Mouse (Mus musculus): ENCODE data around the gene Car9. TPM values are rescaled to one million over a fixed set of nuclear protein-coding genes. Genes with fewer than 3 reads are reported as not detected.

Gene Car9
- total and polyA plus RNA-seq, 3 experiments: 0.77 to 3.3 TPM; not detected in 1

DNA sequence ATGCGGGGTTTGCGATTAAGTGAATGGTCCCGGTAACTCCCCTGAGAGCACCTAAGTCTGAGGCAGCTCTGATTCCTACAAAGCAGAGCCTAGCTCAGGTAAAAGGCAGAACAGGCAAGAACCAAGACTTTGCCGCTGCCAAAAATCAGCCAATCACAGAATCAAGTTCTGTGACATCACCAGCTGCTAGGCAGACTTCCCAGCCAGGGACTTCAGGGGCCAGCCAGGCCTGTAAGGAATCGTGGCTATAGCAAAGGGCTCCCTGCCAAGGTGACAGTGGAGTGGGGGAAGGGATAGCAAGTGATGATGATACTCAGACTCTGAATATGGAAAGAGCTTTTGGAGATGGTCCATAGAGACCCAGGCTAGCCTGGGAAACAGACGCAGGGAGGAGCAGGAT is 13.2 kb downstream of the Car9 start:
- Histone ChIP-seq H3K27ac (ENCODE audit: control insufficient read depth, low read depth, low read length) (no peak overlapping the region), H3K36me3 (ENCODE audit: control insufficient read depth in 1 of 2, insufficient read depth in 2 of 2, low read length in 2 of 2) (peaks cover 0 to 11% of the 10 kb centered on the region in 2 experiments; a peak in 2 of 4 replicates), H3K4me1 (ENCODE audit: control insufficient read depth in 1 of 2, insufficient read depth in 2 of 2, low read length in 2 of 2) (peaks cover 0 to 13% of the 10 kb centered on the region in 2 experiments), H3K4me3 (ENCODE audit: control insufficient read depth in 1 of 2, insufficient read depth in 1 of 2, low read depth in 2 of 2, low read length in 2 of 2) (no peak overlapping the region), H3K79me2 (ENCODE audit: control insufficient read depth, insufficient read depth, low read length, poor library complexity) (no peaks in the 10 kb centered on the region), H3K9me3 (replicated peaks; ENCODE audit: insufficient read depth, low read length) (no peaks in the 10 kb centered on the region), H3K9ac (ENCODE audit: control insufficient read depth, low read depth, low read length, poor library complexity, severe bottlenecking) (no peak overlapping the region), H3K27me3 (ENCODE audit: control insufficient read depth in 1 of 2, insufficient read depth in 2 of 2, low read length in 2 of 2) (peaks cover 0 to 4% of the 10 kb centered on the region in 2 experiments; a peak in 2 of 4 replicates)
- peak; percentile 80 for DNase-seq (ENCODE audit: low read depth, low spot score)
- TF ChIP-seq CHD2 (IDR thresholded peaks at IDR 0.05; ENCODE audit: low read length) (peak; percentile 96), NRF1 (IDR thresholded peaks at IDR 0.05; ENCODE audit: insufficient read depth, low read depth, low read length, poor library complexity, severe bottlenecking) (no peak)

DNA sequence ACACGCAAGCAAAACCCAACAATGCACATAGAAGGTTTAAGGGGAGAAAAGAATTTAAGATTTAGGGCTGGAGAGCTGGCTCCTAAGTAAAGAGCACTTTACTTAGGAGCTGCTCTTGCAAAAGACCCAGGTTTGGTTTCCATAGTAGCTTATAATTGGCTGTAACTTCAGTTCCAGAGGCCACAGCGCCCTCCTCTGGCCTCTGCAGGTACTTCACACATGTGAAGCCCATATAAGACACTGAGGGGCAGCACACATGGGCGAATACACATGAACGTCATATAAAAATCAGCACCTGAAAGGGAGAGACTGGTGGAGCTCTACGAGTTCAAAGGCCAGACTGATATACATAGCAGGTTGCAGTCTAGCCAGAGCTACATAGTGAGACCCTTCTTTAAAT is 21.1 kb downstream of the Car9 start:
- peaks cover 0 to 8% of the 10 kb centered on the region in 2 experiments; a peak in 2 of 4 replicates for H3K4me1 ChIP-seq (ENCODE audit: control insufficient read depth in 1 of 2, insufficient read depth in 2 of 2, low read length in 2 of 2)
- no peaks in the 10 kb centered on the region for H3K79me2 ChIP-seq (ENCODE audit: control insufficient read depth, insufficient read depth, low read length, poor library complexity)
- no peak overlapping the region for H3K9ac ChIP-seq (ENCODE audit: control insufficient read depth, low read depth, low read length, poor library complexity, severe bottlenecking)
- DNase-seq (ENCODE audit: low read depth, low spot score): peak; percentile 68
- H3K27ac ChIP-seq (ENCODE audit: control insufficient read depth, low read depth, low read length): no peak overlapping the region
- peaks cover 0 to 8% of the 10 kb centered on the region in 2 experiments; a peak in 1 of 4 replicates for H3K36me3 ChIP-seq (ENCODE audit: control insufficient read depth in 1 of 2, insufficient read depth in 2 of 2, low read length in 2 of 2)
- peaks cover 3 to 4% of the 10 kb centered on the region in 2 experiments; a peak in 3 of 4 replicates for H3K27me3 ChIP-seq (ENCODE audit: control insufficient read depth in 1 of 2, insufficient read depth in 2 of 2, low read length in 2 of 2)
- H3K4me3 ChIP-seq (ENCODE audit: control insufficient read depth in 1 of 2, insufficient read depth in 1 of 2, low read depth in 2 of 2, low read length in 2 of 2): no peak overlapping the region
- peak; percentile 63 for TF ChIP-seq RAD21 (IDR thresholded peaks at IDR 0.05; ENCODE audit: low read depth, low read length)
- TF ChIP-seq BHLHE40 (IDR thresholded peaks at IDR 0.05; ENCODE audit: borderline replicate concordance, low read depth, low read length): no peak
- TF ChIP-seq SMC3 (IDR thresholded peaks at IDR 0.05; ENCODE audit: low read depth, low read length): peak; percentile 72
- no peak for TF ChIP-seq USF1 (IDR thresholded peaks at IDR 0.05; ENCODE audit: low read depth, low read length)
- peak; percentile 64 for TF ChIP-seq ZC3H11A (IDR thresholded peaks at IDR 0.05; ENCODE audit: low read depth, low read length)
- no peak for TF ChIP-seq HCFC1 (IDR thresholded peaks at IDR 0.05; ENCODE audit: low read depth, low read length)
- no peak for TF ChIP-seq ZKSCAN1 (IDR thresholded peaks at IDR 0.05; ENCODE audit: low read depth, low read length)
- no peak for TF ChIP-seq KAT2A (conservative IDR thresholded peaks at IDR 0.05; ENCODE audit: low read depth, low read length)
- peak; percentile 59 to 78 (median 71) for TF ChIP-seq CTCF (IDR thresholded peaks at IDR 0.05 in 2 of 3, conservative IDR thresholded peaks at IDR 0.05 in 1 of 3; ENCODE audit: control insufficient read depth in 1 of 3, insufficient read depth in 1 of 3, low read depth in 2 of 3, low read length in 3 of 3, poor library complexity in 1 of 3, severe bottlenecking in 1 of 3)
- no peaks in the 10 kb centered on the region for H3K9me3 ChIP-seq (replicated peaks; ENCODE audit: insufficient read depth, low read length)

DNA sequence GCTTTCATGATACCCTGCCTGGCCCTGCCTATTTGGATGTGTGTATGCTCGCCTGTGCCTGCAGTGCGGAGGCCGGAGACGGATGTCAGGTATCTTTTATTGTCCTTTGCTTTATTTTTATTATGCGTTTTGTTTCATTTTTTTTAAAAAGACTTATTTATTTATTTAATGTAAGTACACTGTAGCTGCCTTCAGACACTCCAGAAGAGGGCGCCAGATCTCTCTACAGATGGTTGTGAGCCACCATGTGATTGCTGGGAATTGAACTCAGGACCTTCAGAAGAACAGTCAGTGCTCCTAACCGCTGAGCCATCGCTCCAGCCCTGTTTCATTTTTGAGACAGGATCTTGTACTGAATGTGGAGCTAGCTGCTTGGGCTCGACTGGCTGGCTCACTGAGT is 21.7 kb downstream of the Car9 start:
- no peak overlapping the region for H3K27ac ChIP-seq (ENCODE audit: control insufficient read depth, low read depth, low read length)
- no peak overlapping the region for H3K9ac ChIP-seq (ENCODE audit: control insufficient read depth, low read depth, low read length, poor library complexity, severe bottlenecking)
- no peak overlapping the region for H3K4me3 ChIP-seq (ENCODE audit: control insufficient read depth in 1 of 2, insufficient read depth in 1 of 2, low read depth in 2 of 2, low read length in 2 of 2)
- TF ChIP-seq SMC3 (IDR thresholded peaks at IDR 0.05; ENCODE audit: low read depth, low read length): peak; percentile 6; the same call in 1 of the 2 replicates
- TF ChIP-seq MAX (IDR thresholded peaks at IDR 0.05; ENCODE audit: low read length): no peak
- peak in 1 of 3 experiments; percentile 29; a peak in 2 of 6 replicates for TF ChIP-seq CTCF (IDR thresholded peaks at IDR 0.05 in 2 of 3, conservative IDR thresholded peaks at IDR 0.05 in 1 of 3; ENCODE audit: control insufficient read depth in 1 of 3, insufficient read depth in 1 of 3, low read depth in 2 of 3, low read length in 3 of 3, poor library complexity in 1 of 3, severe bottlenecking in 1 of 3)
- peak; percentile 7; the same call in 1 of the 2 replicates for TF ChIP-seq RAD21 (IDR thresholded peaks at IDR 0.05; ENCODE audit: low read depth, low read length)
- TF ChIP-seq ZMIZ1 (IDR thresholded peaks at IDR 0.05; ENCODE audit: low read depth, low read length): no peak
- H3K79me2 ChIP-seq (ENCODE audit: control insufficient read depth, insufficient read depth, low read length, poor library complexity): no peaks in the 10 kb centered on the region
- H3K9me3 ChIP-seq (replicated peaks; ENCODE audit: insufficient read depth, low read length): no peaks in the 10 kb centered on the region
- DNase-seq (ENCODE audit: low read depth, low spot score): peak; percentile 41
- peaks cover 0 to 8% of the 10 kb centered on the region in 2 experiments; a peak in 2 of 4 replicates for H3K4me1 ChIP-seq (ENCODE audit: control insufficient read depth in 1 of 2, insufficient read depth in 2 of 2, low read length in 2 of 2)
- peaks cover 3 to 4% of the 10 kb centered on the region in 2 experiments; a peak in 3 of 4 replicates for H3K27me3 ChIP-seq (ENCODE audit: control insufficient read depth in 1 of 2, insufficient read depth in 2 of 2, low read length in 2 of 2)
- H3K36me3 ChIP-seq (ENCODE audit: control insufficient read depth in 1 of 2, insufficient read depth in 2 of 2, low read length in 2 of 2): peaks cover 0 to 8% of the 10 kb centered on the region in 2 experiments; a peak in 2 of 4 replicates
